Mouse (Mus musculus): ENCODE results near the gene Flot2. TPM values are rescaled to one million over a fixed set of nuclear protein-coding genes. Genes with fewer than 3 reads are reported as not detected.

Flot2 gene
- total and polyA plus RNA-seq, 2 experiments: 23.0 to 66.5 TPM

GRCm38 (mm10) chr11:78053078-78053477 is 15.3 kb downstream of the Flot2 start:
- no peaks in the 10 kb centered on the region for H3K4me1 ChIP-seq (ENCODE audit: control insufficient read depth, insufficient read depth, low read length)
- DNase-seq (ENCODE audit: extremely low read depth, low read depth, low spot score): no peak
- TF ChIP-seq CTCF (IDR thresholded peaks at IDR 0.05; ENCODE audit: low read depth, low read length): no peak
- no peak for TF ChIP-seq POLR2A (IDR thresholded peaks at IDR 0.05; ENCODE audit: extremely low read depth, insufficient read depth, low read length)
- H3K79me2 ChIP-seq (ENCODE audit: control insufficient read depth, insufficient read depth, low read length): no peaks in the 10 kb centered on the region
- H3K27ac ChIP-seq (replicated peaks; ENCODE audit: insufficient read depth, low read depth, low read length): no peak overlapping the region
- H3K9ac ChIP-seq (ENCODE audit: low read depth, low read length): no peak overlapping the region
- 90% methylated on average over 8 of the region's 8 CpGs for WGBS
- H3K4me3 ChIP-seq (ENCODE audit: insufficient read depth, low read depth, low read length): no peak overlapping the region
- H3K36me3 ChIP-seq (ENCODE audit: control insufficient read depth, insufficient read depth, low read length): peaks cover 3% of the 10 kb centered on the region
- H3K27me3 ChIP-seq (ENCODE audit: control insufficient read depth, insufficient read depth, low read length): no peaks in the 10 kb centered on the region

- H3K27ac ChIP-seq (replicated peaks; ENCODE audit: insufficient read depth, low read depth, low read length): no peak overlapping the region
- WGBS: 81% methylated on average over 8 of the region's 8 CpGs
- no peaks in the 10 kb centered on the region for H3K4me1 ChIP-seq (ENCODE audit: control insufficient read depth, insufficient read depth, low read length)
- TF ChIP-seq CTCF (IDR thresholded peaks at IDR 0.05; ENCODE audit: low read depth, low read length): no peak
- TF ChIP-seq POLR2A (IDR thresholded peaks at IDR 0.05; ENCODE audit: extremely low read depth, insufficient read depth, low read length): no peak
- H3K9ac ChIP-seq (ENCODE audit: low read depth, low read length): no peak overlapping the region
- no peaks in the 10 kb centered on the region for H3K79me2 ChIP-seq (ENCODE audit: control insufficient read depth, insufficient read depth, low read length)
- H3K36me3 ChIP-seq (ENCODE audit: control insufficient read depth, insufficient read depth, low read length): peaks cover 5% of the 10 kb centered on the region
- no peak overlapping the region for H3K4me3 ChIP-seq (ENCODE audit: insufficient read depth, low read depth, low read length)
- H3K27me3 ChIP-seq (ENCODE audit: control insufficient read depth, insufficient read depth, low read length): no peaks in the 10 kb centered on the region
- DNase-seq (ENCODE audit: extremely low read depth, low read depth, low spot score): no peak
Measured at GRCm38 (mm10) chr11:78056946-78057345, 19.2 kb downstream of the Flot2 start.

GRCm38 (mm10) chr11:78059833-78060757 is 22.4 kb downstream of the Flot2 start:
- no peak overlapping the region for H3K4me3 ChIP-seq (ENCODE audit: insufficient read depth, low read depth, low read length)
- H3K9ac ChIP-seq (ENCODE audit: low read depth, low read length): no peak overlapping the region
- TF ChIP-seq CTCF (IDR thresholded peaks at IDR 0.05; ENCODE audit: low read depth, low read length) (peak; percentile 96), POLR2A (IDR thresholded peaks at IDR 0.05; ENCODE audit: extremely low read depth, insufficient read depth, low read length) (no peak)
- H3K36me3 ChIP-seq (ENCODE audit: control insufficient read depth, insufficient read depth, low read length): peaks cover 5% of the 10 kb centered on the region
- no peaks in the 10 kb centered on the region for H3K27me3 ChIP-seq (ENCODE audit: control insufficient read depth, insufficient read depth, low read length)
- peak; percentile 73 for DNase-seq (ENCODE audit: extremely low read depth, low read depth, low spot score)
- H3K79me2 ChIP-seq (ENCODE audit: control insufficient read depth, insufficient read depth, low read length): no peaks in the 10 kb centered on the region
- H3K27ac ChIP-seq (replicated peaks; ENCODE audit: insufficient read depth, low read depth, low read length): no peak overlapping the region
- WGBS: 37% methylated on average over 9 of the region's 9 CpGs
- no peaks in the 10 kb centered on the region for H3K4me1 ChIP-seq (ENCODE audit: control insufficient read depth, insufficient read depth, low read length)

- TF ChIP-seq POLR2A (IDR thresholded peaks at IDR 0.05; ENCODE audit: extremely low read depth, insufficient read depth, low read length): no peak
- no peak for TF ChIP-seq CTCF (IDR thresholded peaks at IDR 0.05; ENCODE audit: low read depth, low read length)
- Histone ChIP-seq H3K27me3 (ENCODE audit: control insufficient read depth, insufficient read depth, low read length) (no peaks in the 10 kb centered on the region), H3K36me3 (ENCODE audit: control insufficient read depth, insufficient read depth, low read length) (peaks cover 5% of the 10 kb centered on the region), H3K27ac (replicated peaks; ENCODE audit: insufficient read depth, low read depth, low read length) (no peak overlapping the region), H3K79me2 (ENCODE audit: control insufficient read depth, insufficient read depth, low read length) (no peaks in the 10 kb centered on the region), H3K4me1 (ENCODE audit: control insufficient read depth, insufficient read depth, low read length) (no peaks in the 10 kb centered on the region), H3K9ac (ENCODE audit: low read depth, low read length) (no peak overlapping the region), H3K4me3 (ENCODE audit: insufficient read depth, low read depth, low read length) (no peak overlapping the region)
- DNase-seq (ENCODE audit: extremely low read depth, low read depth, low spot score): no peak
- 79% methylated on average over 1 of the region's 1 CpGs for WGBS
Measured at GRCm38 (mm10) chr11:78062563-78062962, 24.8 kb downstream of the Flot2 start.

- Histone ChIP-seq H3K36me3 (ENCODE audit: control insufficient read depth, insufficient read depth, low read length) (no peaks in the 10 kb centered on the region), H3K9ac (ENCODE audit: low read depth, low read length) (no peak overlapping the region), H3K27ac (replicated peaks; ENCODE audit: insufficient read depth, low read depth, low read length) (no peak overlapping the region), H3K79me2 (ENCODE audit: control insufficient read depth, insufficient read depth, low read length) (no peaks in the 10 kb centered on the region), H3K27me3 (ENCODE audit: control insufficient read depth, insufficient read depth, low read length) (no peaks in the 10 kb centered on the region), H3K4me1 (ENCODE audit: control insufficient read depth, insufficient read depth, low read length) (no peaks in the 10 kb centered on the region), H3K4me3 (ENCODE audit: insufficient read depth, low read depth, low read length) (no peak overlapping the region)
- no peak for DNase-seq (ENCODE audit: extremely low read depth, low read depth, low spot score)
- TF ChIP-seq CTCF (IDR thresholded peaks at IDR 0.05; ENCODE audit: low read depth, low read length): no peak
- no peak for TF ChIP-seq POLR2A (IDR thresholded peaks at IDR 0.05; ENCODE audit: extremely low read depth, insufficient read depth, low read length)
- WGBS: 64% methylated on average over 2 of the region's 2 CpGs
Measured at GRCm38 (mm10) chr11:78065906-78066305, 28.2 kb downstream of the Flot2 start.

GRCm38 (mm10) chr11:78066641-78067040 is 28.9 kb downstream of the Flot2 start:
- Histone ChIP-seq H3K4me3 (ENCODE audit: insufficient read depth, low read depth, low read length) (no peak overlapping the region), H3K27ac (replicated peaks; ENCODE audit: insufficient read depth, low read depth, low read length) (no peak overlapping the region), H3K27me3 (ENCODE audit: control insufficient read depth, insufficient read depth, low read length) (no peaks in the 10 kb centered on the region), H3K9ac (ENCODE audit: low read depth, low read length) (no peak overlapping the region), H3K4me1 (ENCODE audit: control insufficient read depth, insufficient read depth, low read length) (no peaks in the 10 kb centered on the region), H3K36me3 (ENCODE audit: control insufficient read depth, insufficient read depth, low read length) (no peaks in the 10 kb centered on the region), H3K79me2 (ENCODE audit: control insufficient read depth, insufficient read depth, low read length) (no peaks in the 10 kb centered on the region)
- TF ChIP-seq POLR2A (IDR thresholded peaks at IDR 0.05; ENCODE audit: extremely low read depth, insufficient read depth, low read length) (no peak), CTCF (IDR thresholded peaks at IDR 0.05; ENCODE audit: low read depth, low read length) (no peak)
- 93% methylated on average over 2 of the region's 2 CpGs for WGBS
- no peak for DNase-seq (ENCODE audit: extremely low read depth, low read depth, low spot score)
